Mouse (Mus musculus): ENCODE measurements around the gene Khdrbs1.

- TF ChIP-seq CTCF (conservative IDR thresholded peaks at IDR 0.05; ENCODE audit: low read length) (no peak), NANOG (IDR thresholded peaks at IDR 0.05; ENCODE audit: borderline replicate concordance, low read length) (no peak)
These were observed 29.8 kb upstream of the Khdrbs1 start for GRCm38 (mm10) chr4:129771672-129772521.
